Mouse (Mus musculus) E14TG2a.4 (cell line): Measurements from ENCODE around the gene Hist2h3c2.
"Not testable (repeated sequence)": the region's sequence is repeated elsewhere in the genome, so short reads cannot be mapped to it uniquely, and the experiment has no call there.

Experiments used
- H3K27me3 ChIP-seq: 2 replicates; pipeline ENCODE4 v1.6.1; 2014; ENCODE audit warnings: low read length, control low read depth; ENCODE audit not compliant: insufficient read depth
- H3K36me3 ChIP-seq: 2 replicates; pipeline ENCODE4 v1.6.1; 2014; ENCODE audit warnings: low read length, control low read depth; ENCODE audit not compliant: insufficient read depth
- H3K4me1 ChIP-seq: replicated peaks from 2 replicates; pipeline ENCODE4 v1.6.1; 2014; ENCODE audit warnings: low read depth, low read length, control low read depth
- H3K4me3 ChIP-seq: replicated peaks from 2 replicates; pipeline ENCODE4 v1.5.1; 2014; ENCODE audit warnings: mild to moderate bottlenecking, low read length
- H3K9me3 ChIP-seq: 2 replicates; pipeline ENCODE4 v1.6.1; 2014; ENCODE audit warnings: low read length, control low read depth
- CTCF ChIP-seq: conservative IDR thresholded peaks from 2 replicates; pipeline ENCODE4 v1.5.1; 2014; ENCODE audit warnings: low read length
- NANOG ChIP-seq: IDR thresholded peaks from 2 replicates; pipeline ENCODE4 v1.6.1; 2014; ENCODE audit warnings: borderline replicate concordance, low read length, mixed read lengths
- POU5F1 ChIP-seq: IDR thresholded peaks from 2 replicates; pipeline ENCODE4 v1.6.1; 2014; ENCODE audit warnings: low read length, borderline replicate concordance

Hist2h3c2 gene

GRCm38 (mm10) chr3:96269511-96270474 is 30.9 kb upstream of the Hist2h3c2 start, which contains the start of gene Hist2h2bb:
Gene Hist2h2bb (plus strand): TSS chr3:96269752.
- Histone ChIP-seq H3K9me3 (no peaks in the 10 kb centered on the region), H3K36me3 (no peaks in the 10 kb centered on the region), H3K4me1 (peaks cover 34% of the 10 kb centered on the region), H3K27me3 (no peaks in the 10 kb centered on the region), H3K4me3 (peak within 1 kb of the TSS; percentile 85)
- TF ChIP-seq CTCF = no peak
- TF ChIP-seq POU5F1 = 0 out of 2 replicates have a peak, but pooled peaks have one; percentile 57

GRCm38 (mm10) chr3:96268776-96269378 is 29.9 kb upstream of the Hist2h3c2 start:
- not testable (repeated sequence) for H3K9me3 ChIP-seq, H3K36me3 ChIP-seq, H3K27me3 ChIP-seq
- peak overlapping the region; percentile 79 for H3K4me3 ChIP-seq
- peaks cover 34% of the 10 kb centered on the region for H3K4me1 ChIP-seq

GRCm38 (mm10) chr3:96268051-96268775 is 29.3 kb upstream of the Hist2h3c2 start, which contains the start of gene Hist2h3b:
Gene Hist2h3b (plus strand): TSS chr3:96268654.
- Histone ChIP-seq H3K4me3 (peak within 1 kb of the TSS; percentile 85), H3K36me3 (no peaks in the 10 kb centered on the region), H3K27me3 (no peaks in the 10 kb centered on the region), H3K9me3 (no peaks in the 10 kb centered on the region), H3K4me1 (peaks cover 32% of the 10 kb centered on the region)
- TF ChIP-seq NANOG (no peak), POU5F1 (no peak), CTCF (no peak)

GRCm38 (mm10) chr3:96267541-96267940 is 28.6 kb upstream of the Hist2h3c2 start:
- no peaks in the 10 kb centered on the region for H3K9me3 ChIP-seq
- TF ChIP-seq NANOG (no peak), CTCF (no peak), POU5F1 (no peak)
- peak overlapping the region; percentile 79 for H3K4me3 ChIP-seq
- no peaks in the 10 kb centered on the region for H3K27me3 ChIP-seq
- peaks cover 33% of the 10 kb centered on the region for H3K4me1 ChIP-seq
- no peaks in the 10 kb centered on the region for H3K36me3 ChIP-seq

GRCm38 (mm10) chr3:96266132-96266710 is 27.3 kb upstream of the Hist2h3c2 start:
- TF ChIP-seq CTCF = no peak
- TF ChIP-seq POU5F1 = no peak
- no peak for TF ChIP-seq NANOG

GRCm38 (mm10) chr3:96264404-96264949 is 25.6 kb upstream of the Hist2h3c2 start:
- H3K27me3 ChIP-seq = no peaks in the 10 kb centered on the region
- H3K4me1 ChIP-seq = peaks cover 52% of the 10 kb centered on the region
- TF ChIP-seq POU5F1 (no peak), CTCF (no peak), NANOG (no peak)
- H3K4me3 ChIP-seq = peak overlapping the region; percentile 79
- H3K9me3 ChIP-seq = no peaks in the 10 kb centered on the region
- H3K36me3 ChIP-seq = no peaks in the 10 kb centered on the region

More at GRCm38 (mm10) chr3:96266132-96266710, 27.3 kb upstream of the Hist2h3c2 start:
- Histone ChIP-seq H3K4me1 (peaks cover 46% of the 10 kb centered on the region), H3K27me3 (no peaks in the 10 kb centered on the region), H3K9me3 (no peaks in the 10 kb centered on the region), H3K36me3 (no peaks in the 10 kb centered on the region), H3K4me3 (no peak overlapping the region)

GRCm38 (mm10) chr3:96263558-96264403 is 24.9 kb upstream of the Hist2h3c2 start:
- Histone ChIP-seq H3K4me1 (peaks cover 55% of the 10 kb centered on the region), H3K9me3 (no peaks in the 10 kb centered on the region), H3K27me3 (no peaks in the 10 kb centered on the region), H3K4me3 (peak overlapping the region; percentile 79), H3K36me3 (no peaks in the 10 kb centered on the region)
- no peak for TF ChIP-seq NANOG
- no peak for TF ChIP-seq POU5F1
- TF ChIP-seq CTCF = no peak
